ENCODE assay signal across 31 mouse cellular contexts in the genomic region with DNA sequence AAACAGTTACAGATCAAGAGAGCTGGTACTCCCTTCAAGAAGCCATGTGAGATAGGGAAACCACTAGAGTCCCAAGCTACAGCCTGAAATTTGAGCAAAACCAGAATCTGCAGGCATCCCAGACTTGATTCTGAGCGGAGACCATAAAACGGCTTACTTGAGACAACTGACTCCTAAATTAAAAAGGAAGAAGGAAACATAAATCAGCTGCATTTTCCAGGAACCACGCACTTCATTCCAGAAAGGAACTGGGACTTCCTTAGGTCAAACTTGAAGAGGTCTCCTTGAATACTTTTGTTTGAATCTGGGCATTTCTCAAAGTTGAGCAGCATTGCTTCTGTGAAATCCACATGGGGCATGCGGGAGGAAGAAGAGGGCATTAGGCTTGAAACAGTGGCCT. TPM values are rescaled to one million over a fixed set of nuclear protein-coding genes. Genes with fewer than 3 reads are reported as not detected.
DNase-seq lines count a peak whose midpoint lies in the region; ATAC-seq and TF ChIP-seq lines count a peak whose summit lies in the region.
"Had no signal": no experiment of that assay in that cellular context is flagged by ENCODE, and none has a peak within 500 bp of the region (broad histone marks: within the 10 kb centered on the region; RNA-seq: fewer than 3 reads in every experiment).

No protein-coding gene starts in this region.

- no peaks in the 10 kb centered on the region for H3K27me3 ChIP-seq in kidney, embryonic 14.5 days (ENCODE audit: control insufficient read depth, insufficient read depth, low read length)
- no peaks in the 10 kb centered on the region for H3K27me3 ChIP-seq in hindbrain, embryonic 14.5 days (ENCODE audit: control insufficient read depth, insufficient read depth, low read length)
- H3K27me3 ChIP-seq in hindbrain, embryonic 12.5 days: no peaks in the 10 kb centered on the region
- H3K27me3 ChIP-seq: CH12.LX; forebrain, embryonic 13.5 days; hindbrain, embryonic 13.5 days; limb, embryonic 15.5 days had no signal

- 33% methylated on average over 4 of the region's 4 CpGs for WGBS in kidney, embryonic 14.5 days
- 88% methylated on average over 4 of the region's 4 CpGs for WGBS in hindbrain, embryonic 14.5 days
- 87% methylated on average over 4 of the region's 4 CpGs for WGBS in hindbrain, embryonic 12.5 days

- peak; percentile 11 for DNase-seq in kidney, adult 18-20 months
- peak; percentile 37 for DNase-seq in kidney, postnatal 14 days
- DNase-seq in hindbrain, embryonic 14.5 days (ENCODE audit: low spot score): no peak
- DNase-seq in layer of hippocampus, adult 2 months (ENCODE audit: low spot score in 2 of 2): no peak
- no peak for DNase-seq in lung, postnatal 36 days
- DNase-seq: adrenal gland, adult 2 months; adrenal gland, postnatal 36 days; B cell, adult 2 months; cerebellum, adult 2 months; cerebellum, postnatal 14 days; gastrocnemius, postnatal 25 days; heart, adult 11 months; heart, postnatal 36 days; left cerebral cortex, postnatal 4 days; lung, adult 2 months; lung, postnatal 10 days; right cerebral cortex, adult 18-20 months; spleen, adult 18-20 months; thymus, adult 18-20 months had no signal

- H3K9me3 ChIP-seq in kidney, embryonic 14.5 days (ENCODE audit: control insufficient read depth, low read length): no peaks in the 10 kb centered on the region
- H3K9me3 ChIP-seq in hindbrain, embryonic 14.5 days (ENCODE audit: control insufficient read depth, low read length): no peaks in the 10 kb centered on the region
- H3K9me3 ChIP-seq in hindbrain, embryonic 12.5 days (replicated peaks): no peaks in the 10 kb centered on the region
- H3K9me3 ChIP-seq: forebrain, embryonic 13.5 days; hindbrain, embryonic 13.5 days; limb, embryonic 15.5 days had no signal

- 0 out of 2 replicates have a peak, but pooled peaks have one; percentile 39 for ATAC-seq in kidney, embryonic 14.5 days (ENCODE audit: low FRiP score, low TSS enrichment)
- no peak for ATAC-seq in hindbrain, embryonic 14.5 days (ENCODE audit: low FRiP score)
- no peak for ATAC-seq in hindbrain, embryonic 12.5 days (ENCODE audit: low FRiP score)
- ATAC-seq: activated CD4-positive, CD25-positive, alpha-beta regulatory T cell, adult 4 months; forebrain, embryonic 13.5 days; inflammation-experienced regulatory T-cells, adult 6 months; midbrain, embryonic 16.5 days had no signal

- no peak overlapping the region for H3K4me2 ChIP-seq in kidney, embryonic 14.5 days (replicated peaks; ENCODE audit: low read depth, low read length)
- no peak overlapping the region for H3K4me2 ChIP-seq in hindbrain, embryonic 14.5 days (replicated peaks)
- no peak overlapping the region for H3K4me2 ChIP-seq in hindbrain, embryonic 12.5 days (replicated peaks)
- H3K4me2 ChIP-seq: forebrain, embryonic 13.5 days; heart, embryonic 11.5 days; hindbrain, embryonic 13.5 days; limb, embryonic 15.5 days; midbrain, embryonic 11.5 days had no signal

- no peaks in the 10 kb centered on the region for H3K4me1 ChIP-seq in kidney, embryonic 14.5 days (ENCODE audit: control insufficient read depth, insufficient read depth, low read length)
- H3K4me1 ChIP-seq in hindbrain, embryonic 14.5 days (replicated peaks; ENCODE audit: control insufficient read depth, insufficient read depth, low read length): no peaks in the 10 kb centered on the region
- no peaks in the 10 kb centered on the region for H3K4me1 ChIP-seq in hindbrain, embryonic 12.5 days
- H3K4me1 ChIP-seq: hindbrain, embryonic 13.5 days had no signal

- no peak overlapping the region for H3K9ac ChIP-seq in kidney, embryonic 14.5 days (ENCODE audit: low read depth, low read length)
- H3K9ac ChIP-seq in hindbrain, embryonic 14.5 days: no peak overlapping the region
- H3K9ac ChIP-seq in hindbrain, embryonic 12.5 days: no peak overlapping the region
- H3K9ac ChIP-seq: forebrain, embryonic 13.5 days; hindbrain, embryonic 13.5 days; limb, embryonic 15.5 days; liver, embryonic 14.5 days had no signal

- no peak for TF ChIP-seq CTCF in layer of hippocampus, adult 2 months (conservative IDR thresholded peaks at IDR 0.05)

- H3K27ac ChIP-seq in kidney, embryonic 14.5 days (ENCODE audit: low read depth, low read length): no peak overlapping the region
- no peak overlapping the region for H3K27ac ChIP-seq in hindbrain, embryonic 14.5 days
- H3K27ac ChIP-seq in layer of hippocampus, adult 2 months: no peak overlapping the region
- H3K27ac ChIP-seq in hindbrain, embryonic 12.5 days: no peak overlapping the region
- H3K27ac ChIP-seq: forebrain, embryonic 13.5 days; hindbrain, embryonic 13.5 days; limb, embryonic 15.5 days; liver, embryonic 14.5 days had no signal

- no peak overlapping the region for H3K4me3 ChIP-seq in kidney, embryonic 14.5 days (ENCODE audit: low read length)
- no peak overlapping the region for H3K4me3 ChIP-seq in hindbrain, embryonic 14.5 days (replicated peaks; ENCODE audit: low read length)
- no peak overlapping the region for H3K4me3 ChIP-seq in layer of hippocampus, adult 2 months
- no peak overlapping the region for H3K4me3 ChIP-seq in hindbrain, embryonic 12.5 days
- H3K4me3 ChIP-seq: forebrain, embryonic 13.5 days; hindbrain, embryonic 13.5 days; limb, embryonic 15.5 days had no signal

- H3K36me3 ChIP-seq in kidney, embryonic 14.5 days (ENCODE audit: control insufficient read depth, insufficient read depth, low read length): no peaks in the 10 kb centered on the region
- no peaks in the 10 kb centered on the region for H3K36me3 ChIP-seq in hindbrain, embryonic 14.5 days (replicated peaks; ENCODE audit: control insufficient read depth, insufficient read depth)
- H3K36me3 ChIP-seq in hindbrain, embryonic 12.5 days: no peaks in the 10 kb centered on the region
- H3K36me3 ChIP-seq: hindbrain, embryonic 13.5 days; limb, embryonic 15.5 days had no signal

RNA-seq across cellular contexts. Expression of gene Dkk2, which starts 55.9 kb away (rescaled TPM):
- polyA plus RNA-seq in kidney, embryonic 14.5 days (2014; fragmentation: Nextera tagmentation; extraction: Ambion mirVana): 6.7 and 9.6 TPM in 2 replicates
- polyA plus RNA-seq in hindbrain, embryonic 14.5 days (2014; fragmentation: Nextera tagmentation; extraction: Ambion mirVana): 1.2 and 1.7 TPM in 2 replicates
- total RNA-seq in layer of hippocampus, adult 2 months (2021): under 1 TPM; 0.22 to 0.46 TPM
- 11.3 and 16.6 TPM in 2 replicates for polyA plus RNA-seq in hindbrain, embryonic 12.5 days (2016; fragmentation: Nextera tagmentation; extraction: Ambion mirVana)
- total RNA-seq: CH12.LX had no signal
- polyA plus RNA-seq: activated CD4-positive, CD25-positive, alpha-beta regulatory T cell, adult 4 months had no signal

Comparison
In these comparisons a context has a peak if more than half of its experiments do, and no peak if none do; other contexts are left out.
1. DNase-seq: peak in kidney, adult 18-20 months (single experiment) and kidney, postnatal 14 days (single experiment); none in hindbrain, embryonic 14.5 days (single experiment), layer of hippocampus, adult 2 months (0 of 2) and lung, postnatal 36 days (single experiment).